Mouse (Mus musculus): ENCODE measurements around the gene Thap2.

Gene Thap2

DNA sequence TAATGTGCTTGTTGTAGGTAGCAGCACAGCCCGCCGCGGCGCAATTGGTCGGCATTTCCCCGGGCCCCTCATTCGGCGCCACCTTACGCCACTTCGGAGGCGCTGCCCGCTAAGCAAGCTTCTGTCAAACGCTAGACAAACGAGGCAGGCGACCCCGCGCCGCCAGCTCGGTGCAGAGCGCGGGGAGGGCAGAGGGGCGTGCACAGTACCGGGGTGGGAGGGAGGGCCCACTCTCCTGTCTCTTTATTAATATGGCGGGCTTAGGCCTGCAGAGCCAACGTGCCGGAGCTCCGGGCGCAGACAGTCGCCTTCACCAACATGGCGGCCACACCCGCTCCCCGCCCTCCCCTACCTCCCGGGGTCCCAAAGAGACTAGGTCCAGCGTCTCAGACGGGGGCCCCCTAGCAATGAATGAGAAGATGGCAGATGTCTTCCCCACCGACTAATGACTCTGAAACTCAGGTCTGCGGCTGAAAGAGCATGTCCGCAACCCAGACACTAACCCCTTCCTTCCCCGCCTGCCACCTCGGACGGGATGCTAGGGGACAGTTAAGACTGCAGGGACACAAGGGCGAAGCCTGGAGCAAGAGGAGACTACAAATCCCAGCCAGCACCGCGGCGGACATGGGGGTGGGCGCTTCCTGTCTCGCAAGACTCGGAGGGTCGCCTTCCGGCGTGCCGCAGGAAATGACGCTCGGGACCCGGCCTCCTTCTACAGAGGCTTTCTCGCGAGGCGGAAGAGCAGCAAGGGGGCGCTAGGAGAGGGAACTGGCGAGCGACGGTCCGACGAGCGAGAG lies at the start of gene Thap2, which contains the start of gene Zfc3h1:
Gene Thap2, minus strand, starts transcription at position 223 of the 797 bp plus-strand sequence.
Gene Zfc3h1, plus strand, starts transcription at position 739 of the 797 bp plus-strand sequence.
- peak; percentile 96 to 98 for DNase-seq

GRCm38 (mm10) chr10:115425351-115425750 lies 41.1 kb upstream of the Thap2 start:
- no peak for DNase-seq

DNA sequence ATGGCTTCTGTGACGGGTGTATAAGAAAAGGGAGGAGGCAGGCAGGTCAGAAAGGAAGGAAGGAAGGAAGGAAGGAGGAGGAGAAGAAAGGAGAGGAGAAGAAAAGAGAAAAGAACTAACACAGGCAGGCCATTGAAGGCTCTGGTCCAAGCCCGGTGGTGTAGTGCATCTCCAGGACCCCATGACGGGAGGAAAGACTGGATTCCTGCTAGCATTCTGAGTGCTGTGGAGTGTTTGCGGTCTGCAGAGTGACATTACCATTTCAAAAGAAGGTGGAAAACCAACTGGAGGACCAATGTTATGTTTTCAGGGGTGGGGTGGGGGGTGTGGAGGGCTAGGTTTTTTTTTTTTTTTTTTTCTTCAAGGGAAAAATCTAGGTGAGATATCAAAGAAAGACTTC lies 37.7 kb upstream of the Thap2 start:
- no peak for DNase-seq

DNA sequence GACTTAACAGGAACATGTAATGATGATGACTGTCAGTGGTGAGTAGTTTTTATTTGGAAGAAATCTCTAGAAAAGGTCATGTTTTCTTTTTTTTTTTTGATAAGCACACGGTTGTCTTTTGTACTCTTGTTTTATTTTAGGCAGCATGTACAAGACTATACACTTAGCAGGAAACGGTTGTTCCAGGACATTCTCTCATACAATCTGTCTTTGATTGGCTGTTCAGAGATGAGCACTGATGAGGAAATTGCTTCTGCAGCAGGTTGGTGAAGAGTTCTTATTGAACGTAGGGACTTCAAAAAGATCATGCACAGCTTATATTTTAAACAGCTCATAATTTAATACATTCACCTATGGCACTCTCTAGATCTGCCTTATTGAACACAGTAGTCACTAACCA lies 29.8 kb upstream of the Thap2 start:
- no peak for DNase-seq

DNA sequence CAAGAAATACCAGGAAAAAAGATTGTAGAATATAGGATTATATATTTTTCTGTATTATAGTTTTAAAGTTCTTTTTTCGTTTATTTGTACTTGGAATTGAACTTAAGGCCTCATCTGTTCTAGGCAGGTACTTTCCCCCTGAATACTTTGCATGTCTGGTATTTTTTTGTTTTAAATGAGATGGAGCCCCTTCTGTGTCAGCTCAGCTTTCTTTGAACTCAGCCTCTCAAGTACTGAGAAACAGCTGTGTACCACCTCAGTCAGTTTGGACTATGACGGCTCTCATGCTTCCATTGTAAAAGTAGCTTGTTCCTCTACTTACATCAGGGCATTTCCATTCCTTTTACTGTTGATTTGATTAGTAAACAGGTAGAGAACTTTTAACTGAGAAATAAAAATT lies 29.3 kb upstream of the Thap2 start:
- DNase-seq = no peak

DNA sequence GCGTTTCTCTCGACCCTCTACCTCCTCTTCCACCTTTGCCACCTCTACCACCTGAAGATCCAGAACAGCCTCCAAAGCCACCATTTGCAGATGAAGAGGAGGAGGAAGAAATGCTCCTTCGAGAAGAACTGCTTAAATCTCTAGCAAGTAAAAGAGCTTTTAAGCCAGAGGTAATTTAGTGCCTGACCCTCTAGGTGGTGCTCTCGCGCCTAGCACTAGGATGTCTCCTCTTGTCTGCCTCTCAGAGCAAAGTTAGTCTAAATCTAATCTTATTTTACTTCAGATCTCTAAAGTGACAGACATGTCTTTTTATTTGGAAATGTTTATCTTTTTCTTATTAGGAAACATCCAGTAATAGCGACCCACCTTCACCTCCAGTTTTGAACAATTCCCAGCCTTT lies 22.1 kb upstream of the Thap2 start:
- DNase-seq = peak; percentile 46 to 51

- DNase-seq = no peak
These were observed 7.7 kb upstream of the Thap2 start for GRCm38 (mm10) chr10:115391896-115392295.

- DNase-seq = no peak
These were observed 6.8 kb upstream of the Thap2 start for GRCm38 (mm10) chr10:115391076-115391475.

GRCm38 (mm10) chr10:115387891-115388290 lies 3.6 kb upstream of the Thap2 start:
- no peak for DNase-seq

- peak; percentile 70 to 76 for DNase-seq
These were observed 1.1 kb upstream of the Thap2 start for GRCm38 (mm10) chr10:115385018-115386002.

GRCm38 (mm10) chr10:115383644-115384220 lies 511 bp downstream of the Thap2 start:
- no peak for DNase-seq

GRCm38 (mm10) chr10:115382846-115383643 lies 1.2 kb downstream of the Thap2 start:
- no peak for DNase-seq

GRCm38 (mm10) chr10:115381506-115382084 lies 2.6 kb downstream of the Thap2 start:
- DNase-seq = no peak

- DNase-seq = peak; percentile 34 to 55
These were observed 21.1 kb downstream of the Thap2 start for GRCm38 (mm10) chr10:115363151-115363550.

DNA sequence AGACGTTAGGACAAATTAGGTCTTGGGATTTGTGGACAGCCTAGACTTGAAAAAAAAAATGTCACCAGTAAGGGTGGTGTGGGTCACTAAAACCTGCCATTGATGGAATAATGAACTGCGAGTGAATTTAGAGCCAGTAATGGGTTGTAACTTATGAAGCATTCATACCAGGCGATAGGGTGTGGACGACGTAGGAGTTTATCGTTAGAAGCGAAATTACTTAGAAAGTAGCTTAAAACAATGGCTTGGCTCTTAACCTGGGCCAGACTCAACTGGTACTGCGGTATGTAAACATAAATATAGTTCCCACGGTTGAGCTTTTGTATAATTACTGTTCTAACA lies 21.6 kb downstream of the Thap2 start:
- no peak for DNase-seq

DNA sequence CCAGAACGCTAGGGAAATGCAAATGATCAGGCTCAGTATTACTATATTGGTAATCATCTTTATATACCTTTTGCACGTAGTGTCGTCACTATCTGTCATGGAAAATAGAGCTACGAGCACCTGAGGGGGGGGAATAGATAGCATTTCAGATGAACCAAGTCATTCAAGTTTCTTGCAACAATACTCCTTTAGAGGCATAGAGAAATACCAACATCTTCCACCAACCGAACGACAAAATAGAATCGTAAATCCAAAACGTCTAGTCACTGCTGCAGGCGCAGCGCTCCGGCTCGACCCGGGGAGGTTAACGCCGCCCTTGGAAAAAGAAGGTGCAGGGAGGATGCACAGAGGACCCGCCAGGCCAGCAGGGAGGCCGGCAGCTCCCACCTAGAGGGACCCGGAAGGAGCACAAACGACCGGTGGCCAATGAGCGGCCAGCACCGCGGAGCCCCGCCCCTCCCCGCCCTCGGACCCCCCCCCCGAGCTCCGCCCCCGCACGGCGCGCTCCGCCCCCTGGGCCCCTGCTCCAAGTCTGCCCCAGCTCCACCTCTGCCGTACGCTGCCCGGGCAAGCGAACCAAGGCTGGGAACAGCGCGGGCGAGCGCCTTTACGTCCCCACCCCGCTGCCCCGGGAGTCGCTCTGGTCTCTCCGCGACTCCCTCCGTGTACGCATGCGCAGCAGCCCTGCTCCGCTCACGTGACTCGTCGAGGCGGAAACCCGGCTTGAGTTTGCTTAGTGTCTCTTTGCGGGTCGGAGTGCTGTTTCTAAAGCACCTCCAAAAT lies 22.2 kb downstream of the Thap2 start, which contains the start of gene Tmem19:
Gene Tmem19, minus strand, starts transcription at position 662 of the 783 bp plus-strand sequence.
- DNase-seq = peak; percentile 92 to 95

DNA sequence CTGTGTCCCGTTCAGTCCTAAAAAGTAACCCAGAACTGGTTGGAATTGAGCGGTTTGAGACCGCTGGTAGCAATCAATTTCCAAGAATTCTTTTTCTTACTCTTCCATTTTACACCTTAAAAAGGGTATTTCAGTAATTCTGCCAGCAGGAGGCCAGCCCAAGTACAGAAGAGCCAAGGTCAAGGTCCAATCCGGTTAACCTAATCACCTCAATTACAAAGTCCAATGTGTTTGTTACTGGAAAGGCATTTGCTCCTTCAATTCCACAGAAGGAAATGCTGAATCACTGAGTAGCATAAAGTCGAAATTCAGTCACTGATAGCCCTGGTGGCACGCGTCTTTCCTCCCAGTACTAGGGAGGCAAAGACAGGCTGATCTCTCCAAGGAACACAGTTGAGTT lies 25.2 kb downstream of the Thap2 start:
- no peak for DNase-seq

GRCm38 (mm10) chr10:115358216-115358919 lies 25.9 kb downstream of the Thap2 start:
- DNase-seq = no peak

GRCm38 (mm10) chr10:115356106-115356505 lies 28.1 kb downstream of the Thap2 start:
- DNase-seq = no peak

DNA sequence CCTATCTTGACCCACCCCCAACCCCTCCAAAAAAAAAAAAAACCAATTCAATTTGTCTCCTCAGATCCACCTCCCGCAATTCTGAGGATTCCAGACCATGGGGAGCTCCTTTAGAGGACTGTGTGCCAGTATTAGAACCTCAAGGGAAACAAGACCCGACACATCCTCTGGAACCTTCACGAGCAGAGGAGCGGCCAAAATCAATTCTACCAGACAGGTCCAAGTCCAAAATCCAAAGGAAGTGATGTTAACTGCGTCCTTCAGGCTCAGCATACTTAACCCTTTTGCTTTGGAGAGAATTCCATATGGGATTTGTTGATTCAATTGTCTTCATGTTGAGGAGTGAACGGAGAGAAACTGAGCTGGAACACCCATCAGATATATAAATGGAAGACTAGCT lies 29.2 kb downstream of the Thap2 start:
- DNase-seq = no peak
